Mouse (Mus musculus) heart, adult 8-10 months (tissue): ENCODE data around the gene Nmt1. TPM values are rescaled to one million over a fixed set of nuclear protein-coding genes. Genes with fewer than 3 reads are reported as not detected.
A peak's percentile ranks its signal among the peaks of the same experiment; 100 is the strongest.

Experiments
- DNase-seq: peaks from one replicate; pipeline ENCODE4 v3.0.0; 2022; ENCODE audit warnings: low spot score
- total RNA-seq, 4 experiments: library from RNA; stranded (reverse); gene quantifications; 2 replicates each; pipeline ENCODE4 v1.2.4; 2022

Gene Nmt1
- total RNA-seq, 4 experiments from 2014 or later: 67.2 to 74.7 (median 70.0) TPM

- DNase-seq: no peak
Measured at GRCm38 (mm10) chr11:103005254-103005981, 22.6 kb upstream of the Nmt1 start.

- DNase-seq: no peak
Measured at GRCm38 (mm10) chr11:103006286-103007000, 21.5 kb upstream of the Nmt1 start.

- peak; percentile 73 for DNase-seq
Measured at GRCm38 (mm10) chr11:103007001-103007340, 21.0 kb upstream of the Nmt1 start.

GRCm38 (mm10) chr11:103008558-103008957 lies 19.4 kb upstream of the Nmt1 start:
- DNase-seq: no peak

GRCm38 (mm10) chr11:103009208-103009607 lies 18.8 kb upstream of the Nmt1 start:
- no peak for DNase-seq

GRCm38 (mm10) chr11:103010454-103011205 lies 17.4 kb upstream of the Nmt1 start:
- no peak for DNase-seq

- DNase-seq: no peak
Measured at GRCm38 (mm10) chr11:103011206-103011497, 16.8 kb upstream of the Nmt1 start.

- DNase-seq: no peak
Measured at GRCm38 (mm10) chr11:103015881-103016825, 11.8 kb upstream of the Nmt1 start.

GRCm38 (mm10) chr11:103016930-103017329 lies 11.1 kb upstream of the Nmt1 start:
- DNase-seq: peak; percentile 97

GRCm38 (mm10) chr11:103017661-103018060 lies 10.3 kb upstream of the Nmt1 start:
- DNase-seq: no peak

- no peak for DNase-seq
Measured at GRCm38 (mm10) chr11:103018860-103019259, 9.1 kb upstream of the Nmt1 start.

- DNase-seq: no peak
Measured at GRCm38 (mm10) chr11:103019325-103019724, 8.7 kb upstream of the Nmt1 start.

GRCm38 (mm10) chr11:103020713-103021335 lies 7.2 kb upstream of the Nmt1 start:
- no peak for DNase-seq

- DNase-seq: no peak
Measured at GRCm38 (mm10) chr11:103023974-103024373, 4.0 kb upstream of the Nmt1 start.

GRCm38 (mm10) chr11:103026901-103027300 lies 1.1 kb upstream of the Nmt1 start:
- DNase-seq: no peak

GRCm38 (mm10) chr11:103027570-103028175 lies 317 bp upstream of the Nmt1 start:
- DNase-seq: no peak

- no peak for DNase-seq
Measured at GRCm38 (mm10) chr11:103033030-103033429, 5.0 kb downstream of the Nmt1 start.

- DNase-seq: no peak
Measured at GRCm38 (mm10) chr11:103035007-103035406, 7.0 kb downstream of the Nmt1 start.

GRCm38 (mm10) chr11:103036881-103037465 lies 9.0 kb downstream of the Nmt1 start:
- no peak for DNase-seq

GRCm38 (mm10) chr11:103038037-103038436 lies 10.0 kb downstream of the Nmt1 start:
- DNase-seq: no peak
